Mouse (Mus musculus) gastrocnemius, adult 8-10 months (tissue): Measurements from ENCODE around the gene Gm10392. TPM values are rescaled to one million over a fixed set of nuclear protein-coding genes. Genes with fewer than 3 reads are reported as not detected.
A peak's percentile ranks its signal among the peaks of the same experiment; 100 is the strongest.

Experiments
- DNase-seq, 2 experiments: peaks; one replicate each; pipeline ENCODE4 v3.0.0; 2022; ENCODE audit warnings: low spot score in 2 of 2
- total RNA-seq, 4 experiments: library from RNA; stranded (reverse); gene quantifications; 2 replicates each; pipeline ENCODE4 v1.2.4; 2022

The Gm10392 gene
- total RNA-seq, 4 experiments from 2014 or later: not detected

DNA sequence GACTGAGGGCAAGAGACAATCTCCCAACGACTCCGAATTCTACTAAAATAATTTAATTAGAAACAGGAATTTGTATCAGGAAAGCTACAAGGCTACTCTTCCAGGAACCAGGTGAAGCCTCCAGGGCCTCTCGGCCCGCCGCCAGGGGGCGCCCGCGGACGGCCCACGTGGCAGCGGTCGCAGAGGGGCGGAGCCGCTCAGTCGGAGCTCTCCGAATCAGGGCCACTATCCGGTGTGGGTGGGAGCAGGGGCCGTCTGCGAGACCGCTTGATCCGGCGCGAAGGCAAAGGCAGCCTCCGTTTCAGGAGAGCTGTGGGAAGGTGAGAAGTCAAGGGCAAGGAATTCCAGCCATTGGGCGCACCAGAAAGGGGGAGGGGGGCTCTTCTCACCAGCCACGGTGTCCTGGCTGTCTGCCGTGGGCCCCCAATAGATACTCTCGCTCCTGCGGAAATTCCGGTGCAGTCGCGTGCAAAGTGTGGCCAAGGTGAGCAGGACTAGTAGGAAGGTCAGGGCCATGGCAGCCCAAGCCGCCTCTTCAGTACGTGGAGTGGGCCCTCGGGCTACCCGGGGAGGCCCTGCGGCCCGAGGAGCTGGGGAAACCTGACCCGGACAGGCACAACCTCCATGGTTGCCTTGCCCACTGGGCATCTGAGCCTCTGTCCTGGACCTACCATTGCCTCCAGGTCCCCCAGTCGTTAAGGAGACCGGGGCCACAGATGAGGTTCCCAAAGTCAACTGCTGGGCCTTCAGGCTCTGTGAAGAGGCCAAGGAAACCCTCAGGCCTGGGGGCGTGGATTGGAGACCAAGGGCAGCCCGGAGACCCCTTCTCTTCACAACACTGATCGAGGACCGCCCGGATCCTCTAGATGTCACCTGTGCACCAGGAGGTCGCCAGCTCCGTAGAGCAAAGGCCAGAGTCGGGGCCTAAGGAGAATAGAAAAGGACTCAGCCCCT lies 10.7 kb downstream of the Gm10392 start:
- peak; percentile 74 to 81 for DNase-seq

DNA sequence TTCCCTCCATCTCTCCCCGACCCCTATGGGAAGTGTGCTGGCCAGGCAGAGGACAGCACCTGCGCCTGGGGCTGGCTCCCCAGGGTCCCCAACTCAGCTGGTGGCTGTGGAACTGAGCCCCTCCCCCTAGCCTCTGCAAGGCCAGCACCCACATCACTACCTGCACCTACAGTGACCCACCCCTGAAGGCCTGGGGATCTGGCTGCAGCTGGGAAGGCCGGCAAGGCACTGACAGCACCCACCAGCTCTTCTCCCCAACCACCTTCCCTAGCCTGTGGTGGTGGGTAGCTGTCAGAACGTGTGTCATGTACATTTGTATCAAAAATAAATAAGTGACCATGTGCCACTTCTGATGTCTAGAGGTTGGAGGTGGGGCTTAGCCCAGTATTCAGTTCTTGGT lies 11.6 kb downstream of the Gm10392 start:
- no peak for DNase-seq

DNA sequence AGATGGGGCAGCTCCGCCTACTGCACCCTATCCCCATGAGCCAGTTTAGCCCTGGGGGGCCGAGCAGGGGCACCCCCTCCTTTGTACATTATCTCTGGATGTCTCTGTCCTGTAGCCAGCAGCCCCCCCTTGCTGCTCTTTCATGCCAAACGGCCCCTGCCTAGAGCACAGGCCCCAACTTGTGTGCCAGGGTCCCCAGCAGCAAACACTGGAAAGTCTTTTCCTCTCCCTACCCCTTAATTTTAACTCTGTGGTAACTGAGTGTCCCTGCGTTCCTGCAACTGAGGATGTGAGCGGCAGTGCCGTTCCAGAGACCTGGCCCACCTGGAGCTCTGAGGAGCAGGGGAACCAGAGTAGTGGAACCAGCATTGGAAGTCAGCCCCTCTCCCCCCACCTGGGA lies 12.1 kb downstream of the Gm10392 start:
- DNase-seq: no peak

DNA sequence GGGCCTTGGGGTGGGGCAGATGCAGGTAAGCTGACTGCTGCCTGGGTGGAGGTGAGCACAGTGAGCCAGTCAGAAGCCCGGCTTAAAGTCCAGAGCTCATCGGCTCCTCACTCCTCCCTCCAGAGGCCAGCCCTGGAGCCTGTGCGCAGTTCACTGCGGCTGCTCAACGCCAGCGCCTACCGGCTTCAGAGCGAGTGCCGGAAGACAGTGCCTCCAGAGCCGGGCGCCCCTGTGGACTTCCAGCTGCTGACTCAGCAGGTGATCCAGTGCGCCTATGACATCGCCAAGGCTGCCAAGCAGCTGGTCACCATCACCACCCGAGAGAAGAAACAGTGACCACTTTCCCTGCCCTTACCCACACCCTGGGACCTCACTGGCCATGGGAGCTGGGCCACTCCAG lies 12.7 kb downstream of the Gm10392 start:
- DNase-seq: no peak

DNA sequence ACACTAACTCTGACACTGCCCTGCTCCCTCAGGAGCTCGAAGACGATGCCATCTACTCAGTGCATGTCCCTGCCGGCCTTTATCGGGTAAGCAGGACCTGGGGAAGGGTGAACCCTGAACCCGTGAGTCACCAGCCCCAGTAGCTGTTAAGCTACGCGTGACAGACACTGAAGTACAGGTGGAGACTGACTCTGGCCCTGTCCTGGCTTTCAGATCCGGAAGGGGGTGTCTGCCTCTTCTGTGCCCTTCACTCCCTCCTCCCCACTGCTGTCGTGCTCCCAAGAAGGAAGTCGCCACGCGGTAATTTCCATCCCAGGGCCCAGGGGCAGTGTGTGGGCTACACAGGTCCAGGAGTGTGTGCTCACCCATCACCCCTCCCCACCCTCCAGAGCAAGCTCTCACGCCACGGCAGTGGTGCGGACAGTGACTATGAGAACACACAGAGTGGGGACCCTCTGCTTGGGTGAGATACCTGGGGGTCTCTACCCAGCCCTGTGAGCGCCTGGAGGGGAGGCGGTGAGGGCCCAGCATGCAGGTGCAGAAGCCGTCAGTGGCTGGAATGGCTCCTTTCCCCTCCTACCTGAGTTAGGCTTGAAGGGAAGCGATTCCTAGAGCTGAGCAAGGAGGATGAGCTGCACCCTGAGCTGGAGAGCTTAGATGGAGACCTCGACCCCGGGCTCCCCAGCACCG lies 13.6 kb downstream of the Gm10392 start:
- no peak for DNase-seq

DNA sequence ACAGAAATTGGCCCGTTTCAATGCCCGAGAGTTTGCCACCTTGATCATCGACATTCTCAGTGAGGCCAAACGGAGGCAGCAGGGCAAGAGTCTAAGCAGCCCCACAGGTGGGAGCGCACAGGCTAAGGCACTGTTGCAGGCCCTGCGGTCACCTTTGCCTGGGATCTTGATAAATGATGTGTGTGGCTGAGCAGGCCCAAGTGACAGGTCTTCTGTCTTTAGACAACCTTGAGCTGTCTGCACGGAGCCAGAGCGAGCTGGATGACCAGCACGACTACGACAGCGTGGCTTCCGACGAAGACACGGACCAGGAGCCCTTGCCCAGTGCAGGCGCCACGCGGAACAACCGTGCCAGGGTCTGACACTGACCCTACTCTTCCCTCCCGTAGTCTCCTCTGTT lies 14.6 kb downstream of the Gm10392 start:
- no peak for DNase-seq

DNA sequence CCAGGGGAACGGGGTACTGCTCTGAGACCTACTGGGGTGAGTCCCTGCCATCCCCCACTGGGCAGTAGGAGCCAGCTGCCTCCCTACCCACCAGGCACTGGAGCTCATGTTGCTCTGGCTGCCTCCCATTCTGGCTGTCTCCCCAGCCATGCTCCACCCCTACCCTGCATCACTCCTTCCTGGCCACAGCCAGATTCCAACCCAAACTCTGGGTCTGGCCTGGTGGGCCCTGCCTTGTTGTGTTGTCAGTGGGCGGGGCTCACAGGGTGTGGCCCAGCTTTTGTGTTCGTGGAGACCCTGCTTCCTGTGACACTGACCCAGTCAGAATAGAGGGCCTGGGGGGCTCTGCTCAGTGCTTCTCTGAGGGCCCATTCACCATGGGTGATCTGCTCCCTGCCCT lies 15.5 kb downstream of the Gm10392 start:
- no peak for DNase-seq

DNA sequence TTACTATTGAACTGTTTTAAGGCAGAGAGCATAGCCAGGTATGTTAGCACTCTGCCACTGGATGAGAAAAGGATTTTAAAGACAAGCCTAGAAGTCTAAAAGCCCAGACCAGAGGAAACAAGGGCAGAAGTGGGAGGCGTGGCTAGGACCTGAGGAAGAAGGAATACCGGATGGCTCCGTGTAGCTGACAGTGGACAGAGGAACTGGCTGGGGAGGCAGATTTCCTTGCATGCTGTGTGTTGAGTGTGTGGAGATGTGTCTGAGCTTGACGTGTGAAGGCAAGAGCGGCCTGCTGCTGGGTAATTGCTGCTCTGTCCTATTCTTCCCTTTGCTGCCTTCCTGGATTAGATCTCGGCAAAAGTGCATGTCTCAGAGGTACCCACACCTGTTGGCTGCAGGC lies 16.5 kb downstream of the Gm10392 start:
- DNase-seq: no peak

DNA sequence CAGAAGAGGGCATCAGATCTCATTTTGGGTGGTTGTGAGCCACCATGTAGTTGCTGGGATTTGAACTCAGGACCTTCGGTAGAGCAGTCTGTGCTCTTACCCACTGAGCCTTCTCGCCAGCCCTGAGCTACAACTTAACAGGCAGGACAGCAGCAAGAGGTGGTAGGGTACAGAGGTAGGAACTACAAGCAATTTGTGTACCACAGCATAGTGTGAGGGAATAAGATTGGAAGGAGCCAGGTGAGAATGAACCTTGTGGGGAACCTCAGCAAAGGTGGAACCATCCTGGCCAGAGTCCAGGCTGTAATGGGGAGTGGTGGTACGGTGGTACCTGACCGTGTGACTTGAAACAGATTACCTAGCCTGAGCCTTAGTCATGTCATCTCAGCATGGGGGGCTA lies 17.0 kb downstream of the Gm10392 start:
- no peak for DNase-seq

DNA sequence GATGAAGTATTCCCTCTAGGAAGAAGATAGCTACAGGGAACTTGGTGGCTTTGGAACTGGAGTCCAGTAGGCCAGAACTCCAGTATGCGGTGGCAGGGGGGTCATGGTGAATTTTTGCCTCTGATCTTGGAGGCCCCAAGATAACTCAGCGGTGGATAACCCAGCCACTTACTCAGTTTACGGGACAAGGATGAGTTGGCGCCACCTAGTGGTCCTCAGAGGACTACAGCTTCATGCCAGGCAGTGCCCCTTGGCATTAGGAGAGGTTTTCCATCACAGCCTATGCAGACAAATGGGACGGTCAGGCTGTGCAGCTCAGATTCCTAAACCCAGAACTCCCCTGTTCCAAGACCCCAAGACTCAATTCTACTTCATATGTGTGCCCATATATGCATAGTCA lies 17.6 kb downstream of the Gm10392 start:
- DNase-seq: peak; percentile 72 to 80

DNA sequence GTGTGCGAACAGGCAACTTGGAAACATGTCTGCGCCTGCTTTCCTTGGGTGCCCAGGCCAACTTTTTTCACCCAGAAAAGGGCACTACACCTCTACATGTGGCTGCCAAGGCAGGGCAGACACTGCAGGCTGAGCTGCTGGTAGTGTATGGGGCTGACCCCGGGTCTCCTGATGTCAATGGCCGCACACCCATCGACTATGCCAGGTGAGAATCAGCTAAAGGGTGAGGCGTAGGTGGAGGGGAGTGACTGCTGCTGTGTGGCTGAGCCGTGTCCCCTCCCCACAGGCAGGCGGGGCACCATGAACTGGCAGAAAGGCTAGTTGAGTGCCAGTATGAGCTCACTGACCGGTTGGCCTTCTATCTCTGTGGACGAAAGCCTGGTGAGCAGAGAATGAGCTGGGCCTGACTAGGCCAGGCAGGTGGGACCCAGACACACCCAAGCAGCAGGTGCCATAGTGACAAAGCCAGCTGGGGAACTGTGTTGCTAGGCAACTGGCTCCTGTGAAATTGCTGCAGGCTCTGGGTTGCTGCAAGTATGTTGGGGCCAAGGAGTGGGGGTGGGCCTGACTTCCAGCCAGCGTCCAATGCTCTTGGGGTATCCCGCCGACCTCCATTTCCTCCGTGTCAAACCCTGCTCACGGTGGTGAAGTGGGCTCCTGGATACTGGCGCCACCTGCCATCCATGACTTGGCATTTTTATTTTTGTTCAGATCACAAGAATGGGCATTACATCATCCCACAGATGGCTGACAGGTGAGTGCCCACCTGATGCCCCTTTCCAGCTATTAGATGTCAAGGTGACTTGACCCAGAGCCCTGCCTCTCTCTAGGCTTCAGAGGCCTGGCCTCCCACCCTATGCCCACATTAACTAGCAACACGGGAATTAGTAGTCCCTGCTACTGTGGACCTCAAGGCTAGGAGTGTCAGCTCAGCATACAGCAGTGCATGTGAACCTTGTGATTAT lies 18.4 kb downstream of the Gm10392 start:
- DNase-seq: no peak

DNA sequence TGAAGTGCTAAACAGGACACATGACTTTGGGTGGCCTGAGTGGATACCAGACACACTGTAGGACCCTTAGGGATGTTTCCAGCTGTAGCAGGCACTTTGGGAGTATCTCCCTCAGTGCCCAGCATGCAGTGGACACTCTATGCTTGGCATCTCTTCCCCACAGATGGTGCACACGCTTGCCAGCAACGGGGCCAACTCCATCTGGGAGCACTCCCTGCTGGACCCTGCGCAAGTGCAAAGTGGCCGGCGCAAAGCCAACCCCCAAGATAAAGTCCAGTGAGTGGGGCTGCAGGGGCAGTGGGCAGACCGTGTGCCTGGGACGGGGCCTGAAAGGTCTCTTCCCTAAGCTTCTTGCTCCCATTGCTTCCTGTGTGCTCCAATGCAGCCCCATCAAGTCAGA lies 19.6 kb downstream of the Gm10392 start:
- no peak for DNase-seq

DNA sequence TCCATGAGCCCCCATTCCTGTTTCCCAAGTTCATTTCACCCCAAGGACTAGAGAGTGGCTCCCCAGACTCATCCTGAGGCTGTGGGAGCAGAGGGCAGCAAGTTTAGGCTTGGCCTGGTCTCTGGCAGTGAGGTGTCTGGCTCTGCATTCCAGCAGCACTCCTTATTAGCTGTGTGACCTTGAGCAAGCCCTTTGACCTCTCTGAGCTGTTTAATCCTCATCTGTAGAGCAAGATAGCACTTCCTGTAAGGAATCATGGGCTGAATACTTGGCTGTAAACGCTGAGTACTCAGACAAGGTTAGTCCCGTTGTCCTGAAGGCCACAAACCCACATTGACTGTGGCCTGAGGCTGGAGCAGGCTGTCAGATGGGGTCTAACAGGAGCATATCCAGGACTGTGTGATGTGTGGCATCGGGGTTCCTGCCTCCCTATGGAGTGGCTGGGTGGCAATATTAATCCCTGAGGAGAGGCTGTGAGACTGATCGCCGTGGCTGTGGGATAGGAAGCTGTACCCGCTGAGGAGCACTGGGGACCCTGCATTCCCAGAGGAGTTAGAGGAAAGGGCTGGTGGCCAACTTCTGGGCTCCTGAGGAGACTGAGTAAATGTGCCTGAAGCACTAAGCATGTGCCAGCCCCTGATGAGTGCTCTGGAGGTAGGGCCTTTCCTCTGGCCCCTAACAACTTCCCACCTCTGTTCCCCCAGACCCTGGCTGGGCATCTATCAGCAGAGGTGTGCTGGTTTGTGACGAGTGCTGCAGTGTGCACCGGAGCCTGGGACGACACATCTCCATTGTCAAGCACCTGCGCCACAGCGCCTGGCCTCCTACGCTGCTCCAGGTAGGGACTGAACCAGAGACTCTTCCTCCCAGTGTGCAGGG lies 20.5 kb downstream of the Gm10392 start:
- DNase-seq: no peak

DNA sequence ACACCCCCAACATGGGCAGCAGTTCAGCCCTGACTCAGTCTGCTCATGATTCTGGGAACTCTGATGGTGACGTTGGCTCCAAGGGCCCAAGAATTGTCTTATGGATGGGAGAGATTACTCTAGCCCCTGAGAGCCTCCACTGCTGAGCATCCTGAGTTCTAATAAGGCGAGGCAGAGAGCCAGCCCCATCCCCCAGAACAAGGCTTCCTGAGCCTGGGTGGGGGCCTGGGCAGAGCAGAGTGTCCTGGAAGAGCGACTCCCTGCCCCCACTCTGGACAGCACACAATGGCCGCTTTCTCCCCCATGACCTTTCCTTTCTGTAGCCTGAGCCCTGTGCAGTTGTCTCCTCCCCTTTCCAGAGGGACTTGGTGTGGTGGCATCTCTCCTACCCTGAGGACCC lies 21.1 kb downstream of the Gm10392 start:
- no peak for DNase-seq

DNA sequence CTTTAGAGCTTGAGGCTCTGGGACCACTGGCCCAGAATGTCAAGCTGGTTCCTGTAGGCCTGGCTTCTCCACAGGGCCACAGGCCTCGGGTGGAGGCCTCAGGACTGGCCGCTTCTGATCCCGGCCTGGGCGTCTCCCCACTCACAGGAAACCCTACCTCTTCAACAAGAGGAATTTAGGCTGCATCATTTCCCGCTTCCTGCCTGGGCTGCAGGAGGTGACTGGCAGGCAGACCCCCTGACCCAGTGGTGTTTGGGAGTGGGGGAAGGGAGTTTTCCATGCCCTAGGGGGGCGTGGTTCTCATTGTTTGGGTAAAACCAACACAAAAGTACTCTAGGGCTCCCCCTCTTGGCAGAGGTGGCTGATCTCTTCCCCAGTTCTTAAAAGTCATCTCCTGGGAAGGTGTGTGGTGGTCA lies 21.6 kb downstream of the Gm10392 start:
- no peak for DNase-seq

DNA sequence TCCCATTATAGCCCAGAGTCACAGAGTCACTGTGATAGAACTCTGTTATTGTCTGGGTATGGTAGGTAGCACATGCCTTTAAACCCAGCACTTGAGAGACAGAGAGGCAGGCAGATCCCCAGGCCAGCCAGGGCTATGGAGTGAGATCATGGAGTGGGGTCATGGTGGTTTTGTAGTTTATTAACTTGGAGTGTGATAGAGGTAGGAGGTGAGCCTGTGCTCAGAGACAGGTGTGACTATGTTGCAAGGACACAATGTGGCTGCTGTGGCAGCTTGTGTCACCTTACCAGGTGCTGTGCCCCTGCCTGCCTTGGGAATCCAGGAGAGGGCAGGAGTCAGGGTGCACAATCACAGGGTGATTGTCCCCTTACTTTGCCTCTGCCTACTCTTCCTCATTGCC lies 23.5 kb downstream of the Gm10392 start:
- no peak for DNase-seq

DNA sequence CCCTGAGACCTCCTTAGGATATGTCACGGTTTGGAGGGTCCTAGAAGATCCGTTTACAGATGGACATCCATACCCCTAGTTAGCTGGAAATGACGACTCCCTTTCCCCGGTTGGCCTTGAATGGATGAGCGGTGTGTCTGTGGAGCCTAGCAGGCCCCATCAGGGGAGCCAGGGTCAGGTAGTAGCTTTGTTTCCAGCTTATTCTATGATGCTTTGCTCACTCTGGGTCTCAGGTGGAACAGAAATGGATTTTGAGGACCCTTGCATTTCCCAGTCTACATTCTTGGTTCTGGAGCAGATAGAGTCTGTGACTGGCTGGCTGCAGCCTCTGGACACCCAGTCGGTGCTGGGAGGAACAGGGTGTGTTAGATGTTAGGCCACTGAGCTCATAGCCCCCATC lies 24.2 kb downstream of the Gm10392 start:
- no peak for DNase-seq

DNA sequence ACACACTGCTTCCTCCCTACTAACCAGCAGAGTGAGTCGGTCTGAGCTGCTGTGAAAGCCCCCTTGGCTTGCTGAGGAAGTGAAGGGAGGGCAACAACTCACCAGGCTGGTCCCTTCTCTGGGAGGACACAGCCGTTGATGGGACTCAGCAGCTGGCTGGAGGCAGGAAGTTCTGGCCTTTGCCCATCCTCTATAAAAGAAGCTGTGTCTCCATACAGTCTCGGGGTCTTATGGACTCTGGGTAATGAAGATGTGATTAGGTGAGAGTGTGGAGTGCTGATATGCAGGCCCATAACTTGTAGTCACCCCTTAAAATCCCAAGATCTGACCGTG lies 24.7 kb downstream of the Gm10392 start:
- DNase-seq: no peak

DNA sequence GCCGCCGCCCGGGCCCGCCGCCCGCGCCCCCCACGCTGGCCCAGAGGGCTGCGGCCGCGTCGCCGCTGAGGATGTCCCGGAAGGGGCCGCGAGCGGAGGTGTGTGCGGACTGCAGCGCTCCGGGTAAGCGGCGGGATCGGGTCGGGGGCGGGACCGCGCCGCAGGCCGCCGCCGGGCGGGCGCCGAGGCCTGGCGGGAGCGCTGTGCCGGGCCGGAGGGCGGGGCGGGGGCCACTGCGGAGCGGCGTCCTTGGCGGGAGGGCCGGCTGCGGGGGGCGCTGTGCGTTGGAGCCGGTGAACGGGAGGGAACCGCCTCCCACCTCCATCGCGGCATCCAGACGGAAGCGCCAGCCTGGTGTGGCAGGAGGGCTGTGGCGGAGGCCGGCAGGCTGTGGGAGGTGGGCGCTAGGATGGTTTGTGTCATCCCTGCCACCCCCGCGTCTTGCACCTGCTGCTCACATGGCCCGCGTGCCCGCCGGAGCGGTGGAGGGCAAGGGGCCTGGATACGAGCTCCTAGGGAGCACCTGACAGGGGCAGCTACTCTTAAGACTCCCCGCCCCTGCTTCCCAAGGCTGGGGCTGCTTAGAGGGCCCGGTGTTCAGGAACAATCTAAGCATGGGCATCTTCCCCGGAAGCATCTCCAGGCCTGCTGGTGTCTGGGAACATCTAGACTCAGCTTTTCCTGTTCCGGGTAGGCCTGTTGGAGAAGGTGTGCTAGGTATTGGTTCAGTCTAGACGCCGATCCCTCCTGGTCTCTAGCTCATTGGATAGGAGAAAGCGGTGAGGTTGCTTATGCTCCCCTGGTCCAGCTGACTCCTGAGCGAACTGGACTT lies 25.3 kb downstream of the Gm10392 start, which contains the start of gene Git1:
Git1 (plus strand) TSS at position 51 of the 832 bp plus-strand sequence.
- no peak for DNase-seq

DNA sequence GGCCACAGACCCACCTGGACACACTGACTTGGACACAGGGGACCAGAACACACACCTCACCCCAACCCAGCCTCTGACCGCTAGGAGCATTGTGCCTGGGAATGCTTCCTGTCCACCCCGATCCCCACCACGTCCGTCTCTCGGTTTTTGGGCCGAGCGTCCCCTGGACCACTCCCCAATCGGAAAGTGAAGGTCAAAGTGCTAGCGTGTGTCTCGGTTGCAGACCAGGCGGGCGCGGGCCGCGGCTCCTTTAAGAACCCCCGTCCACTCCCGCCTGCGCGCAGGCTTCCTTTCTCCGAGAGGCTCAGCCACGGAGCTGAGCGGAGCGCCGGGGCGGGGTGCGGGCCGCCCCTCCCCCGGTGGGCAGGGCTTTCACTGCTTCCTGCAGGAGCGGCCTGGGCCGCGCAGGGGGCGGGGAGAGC lies 26.1 kb downstream of the Gm10392 start:
- DNase-seq: peak; percentile 91
